Mouse (Mus musculus) myocyte (in vitro differentiated cells): ENCODE measurements around the gene Hspb6. TPM values are rescaled to one million over a fixed set of nuclear protein-coding genes. Genes with fewer than 3 reads are reported as not detected.

ENCODE experiments used
- H3K27me3 ChIP-seq: one replicate; pipeline ENCODE4 v1.6.1; 2011; ENCODE audit not compliant: control insufficient read depth, insufficient read depth, insufficient read length
- H3K36me3 ChIP-seq: one replicate; pipeline ENCODE4 v1.6.1; 2011; ENCODE audit not compliant: control insufficient read depth, insufficient read depth
- H3K4me2 ChIP-seq: one replicate; pipeline ENCODE4 v1.6.1; 2011; ENCODE audit warnings: low read depth, control low read depth
- H3K4me3 ChIP-seq: one replicate; pipeline ENCODE4 v1.5.1; 2011; ENCODE audit warnings: mild to moderate bottlenecking, control low read depth, moderate library complexity
- H3K79me2 ChIP-seq: one replicate; pipeline ENCODE4 v1.6.1; 2011; ENCODE audit not compliant: control insufficient read depth, insufficient read depth
- H3ac ChIP-seq: one replicate; pipeline ENCODE4 v1.6.1; 2011; ENCODE audit not compliant: control insufficient read depth, insufficient read length
- CEBPB ChIP-seq: IDR thresholded peaks from 2 replicates; pipeline ENCODE4 v1.6.1; 2011; ENCODE audit warnings: mild to moderate bottlenecking, moderate library complexity; ENCODE audit not compliant: poor library complexity, insufficient read depth, severe bottlenecking
- E2F4 ChIP-seq: IDR thresholded peaks from one replicate; pipeline ENCODE4 v1.6.1; 2011; ENCODE audit warnings: mild to moderate bottlenecking, control low read depth, moderate library complexity; ENCODE audit not compliant: insufficient read depth
- MAX ChIP-seq: IDR thresholded peaks from one replicate; pipeline ENCODE4 v1.6.1; 2011; ENCODE audit warnings: low read depth, mild to moderate bottlenecking, control low read depth
- MYOD1 ChIP-seq, 3 experiments: IDR thresholded peaks; one replicate each; pipeline ENCODE4 v1.6.1; 2011; ENCODE audit warnings: control low read depth in 2 of 3, low read depth in 2 of 3, mild to moderate bottlenecking in 2 of 3, moderate library complexity in 1 of 3; ENCODE audit not compliant: insufficient read length in 2 of 3, control insufficient read depth in 1 of 3
- MYOG ChIP-seq, 3 experiments: IDR thresholded peaks; one replicate each; pipeline ENCODE4 v1.6.1; 2011; ENCODE audit warnings: control low read depth in 2 of 3, low read depth in 2 of 3, mild to moderate bottlenecking in 2 of 3; ENCODE audit not compliant: insufficient read length in 2 of 3, control insufficient read depth in 1 of 3, insufficient read depth in 1 of 3
- POLR2A ChIP-seq: IDR thresholded peaks from one replicate; pipeline ENCODE4 v1.6.1; 2011; ENCODE audit warnings: low read depth, mild to moderate bottlenecking, control low read depth, moderate library complexity; ENCODE audit not compliant: insufficient read length
- POLR2AphosphoS2 ChIP-seq: IDR thresholded peaks from one replicate; pipeline ENCODE4 v1.6.1; 2011; ENCODE audit warnings: low read depth, control low read depth; ENCODE audit not compliant: insufficient read length
- REST ChIP-seq: IDR thresholded peaks from one replicate; pipeline ENCODE4 v1.6.1; 2011; ENCODE audit warnings: mild to moderate bottlenecking, control low read depth, moderate library complexity; ENCODE audit not compliant: insufficient read depth, insufficient read length
- SRF ChIP-seq: IDR thresholded peaks from one replicate; pipeline ENCODE4 v1.6.1; 2011; ENCODE audit warnings: low read depth; ENCODE audit not compliant: control insufficient read depth, insufficient read length
- TCF12 ChIP-seq: IDR thresholded peaks from one replicate; pipeline ENCODE4 v1.6.1; 2011; ENCODE audit warnings: mild to moderate bottlenecking, control low read depth; ENCODE audit not compliant: poor library complexity, insufficient read depth, severe bottlenecking
- TCF3 ChIP-seq: IDR thresholded peaks from one replicate; pipeline ENCODE4 v1.6.1; 2011; ENCODE audit warnings: low read depth, control low read depth; ENCODE audit not compliant: insufficient read length
- USF1 ChIP-seq: IDR thresholded peaks from one replicate; pipeline ENCODE4 v1.6.1; 2011; ENCODE audit warnings: low read depth, mild to moderate bottlenecking, control low read depth, moderate library complexity
- polyA plus RNA-seq: library from polyadenylated mRNA; unstranded; fragments of >200 nt; fragmentation: generic; extraction: Trizol; gene quantifications from one replicate; pipeline ENCODE4 v1.2.1, GENCODE M21; 2012; ENCODE audit warnings: missing spikeins

Hspb6 gene
- polyA plus RNA-seq, 1 experiment: 27.8 TPM

DNA sequence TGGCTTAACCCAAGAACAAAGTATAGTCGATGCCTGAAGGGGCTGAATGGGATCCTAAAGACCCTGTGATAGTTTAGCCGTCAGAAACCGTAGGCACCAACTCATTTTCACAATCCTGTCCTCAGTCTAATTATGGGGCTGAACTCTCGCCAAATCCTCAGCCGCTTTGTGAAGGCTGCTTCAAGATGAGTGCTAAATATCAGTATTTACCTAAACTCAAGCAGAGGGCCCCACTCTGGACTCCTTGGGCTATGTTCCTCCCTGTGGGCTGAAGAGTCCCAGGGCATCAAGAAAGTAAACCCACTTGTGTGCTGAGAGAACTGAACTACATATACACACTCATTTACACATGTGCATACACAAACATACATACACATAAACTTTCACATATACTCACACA lies 44.8 kb downstream of the Hspb6 start:
- Histone ChIP-seq H3K36me3 (no peaks in the 10 kb centered on the region), H3K27me3 (peaks cover 55% of the 10 kb centered on the region), H3K79me2 (no peaks in the 10 kb centered on the region), H3K4me2 (no peak overlapping the region), H3ac (no peak overlapping the region), H3K4me3 (no peak overlapping the region)
- TF ChIP-seq MYOD1 (IDR thresholded peaks at IDR 0.05; ENCODE audit: control insufficient read depth in 1 of 3, insufficient read length in 2 of 3, low read depth in 2 of 3) (no peak), E2F4 (no peak), REST (no peak), TCF12 (no peak), TCF3 (no peak), MYOG (IDR thresholded peaks at IDR 0.05; ENCODE audit: control insufficient read depth in 1 of 3, insufficient read depth in 1 of 3, insufficient read length in 2 of 3, low read depth in 2 of 3) (no peak), SRF (no peak), MAX (no peak)

DNA sequence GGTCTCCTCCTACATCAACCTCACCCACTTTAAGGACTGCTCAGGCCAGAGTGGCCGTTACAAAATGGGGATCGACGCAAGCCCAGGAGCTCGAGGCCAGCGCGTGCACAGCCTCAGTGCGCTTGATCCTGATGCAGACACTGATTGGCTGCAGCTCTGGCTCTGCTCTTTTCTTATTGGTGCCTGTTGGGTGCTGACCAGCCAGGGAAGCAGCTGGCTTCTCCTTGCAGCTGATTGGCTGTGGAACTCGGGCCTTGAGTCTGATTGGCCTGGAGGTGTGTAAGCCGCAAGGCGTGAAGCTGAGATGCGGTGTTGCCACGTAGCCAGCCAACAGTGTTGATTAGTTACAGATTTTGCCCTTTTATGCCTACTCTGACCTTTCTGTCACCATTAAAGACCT lies 46.8 kb downstream of the Hspb6 start, which contains the start of gene Zbtb32:
TSS of gene Zbtb32 (minus strand) at position 124 of the 400 bp plus-strand sequence.
- no peak for TF ChIP-seq POLR2AphosphoS2
- TF ChIP-seq POLR2A: no peak
- TF ChIP-seq MAX: no peak
- no peak for TF ChIP-seq MYOD1 (IDR thresholded peaks at IDR 0.05; ENCODE audit: control insufficient read depth in 1 of 3, insufficient read length in 2 of 3, low read depth in 2 of 3)
- TF ChIP-seq CEBPB: no peak
- TF ChIP-seq REST: no peak
- TF ChIP-seq E2F4: no peak
- no peak for TF ChIP-seq TCF3
- no peak for TF ChIP-seq MYOG (IDR thresholded peaks at IDR 0.05; ENCODE audit: control insufficient read depth in 1 of 3, insufficient read depth in 1 of 3, insufficient read length in 2 of 3, low read depth in 2 of 3)
- no peak for TF ChIP-seq USF1
- no peak for TF ChIP-seq TCF12
- no peak for TF ChIP-seq SRF
- no peaks in the 10 kb centered on the region for H3K36me3 ChIP-seq
- H3K79me2 ChIP-seq: no peaks in the 10 kb centered on the region
- H3K4me2 ChIP-seq: no peak within 1 kb of the TSS
- peaks cover 55% of the 10 kb centered on the region for H3K27me3 ChIP-seq
- H3K4me3 ChIP-seq: no peak within 1 kb of the TSS
- H3ac ChIP-seq: no peak within 1 kb of the TSS

DNA sequence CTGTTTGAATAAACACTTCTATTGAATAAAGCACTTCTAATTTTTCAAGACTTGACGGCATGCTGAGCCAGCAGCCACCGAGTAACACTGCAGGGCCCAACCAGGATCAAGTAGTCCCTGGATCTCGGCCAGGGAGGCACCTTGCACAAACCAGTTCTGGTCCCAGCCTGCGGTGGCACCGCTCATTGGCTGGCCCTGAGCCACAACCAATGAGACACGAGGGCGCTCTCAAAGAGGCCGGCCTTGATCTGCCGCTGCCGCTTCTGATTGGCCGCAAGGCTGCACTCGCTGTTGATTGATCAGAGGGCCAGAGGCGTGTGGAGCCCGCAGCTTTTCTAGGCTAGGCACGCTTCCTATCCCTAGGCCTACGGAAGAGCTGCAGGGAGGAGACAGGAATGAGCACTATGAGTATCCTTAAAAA lies 48.0 kb downstream of the Hspb6 start:
- H3K4me2 ChIP-seq: no peak overlapping the region
- no peaks in the 10 kb centered on the region for H3K79me2 ChIP-seq

DNA sequence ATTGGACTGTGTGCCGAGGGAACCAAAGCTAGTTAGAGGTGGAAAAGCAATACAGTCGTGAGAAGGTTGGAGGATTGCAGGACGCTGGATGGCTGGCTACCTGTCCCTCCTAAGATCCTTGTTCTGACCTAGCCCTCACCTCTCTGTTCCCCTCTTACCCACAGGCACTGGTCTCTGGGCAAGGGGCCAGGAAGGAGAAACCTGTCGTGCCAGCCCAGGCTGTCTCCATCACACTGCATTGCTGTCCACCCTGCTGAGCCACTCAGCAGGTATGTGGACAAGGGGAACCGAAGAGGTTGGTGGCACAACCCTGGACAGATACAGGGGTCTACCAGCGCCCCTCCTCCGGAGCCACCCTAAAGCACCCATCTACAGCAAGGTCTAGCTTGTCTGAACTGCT lies 48.7 kb downstream of the Hspb6 start:
- Histone ChIP-seq H3K79me2 (no peaks in the 10 kb centered on the region), H3ac (no peak overlapping the region), H3K36me3 (no peaks in the 10 kb centered on the region), H3K4me2 (no peak overlapping the region), H3K27me3 (peaks cover 39% of the 10 kb centered on the region), H3K4me3 (no peak overlapping the region)
- TF ChIP-seq POLR2AphosphoS2 (no peak), E2F4 (no peak), POLR2A (no peak), REST (no peak), USF1 (no peak), MYOD1 (IDR thresholded peaks at IDR 0.05; ENCODE audit: control insufficient read depth in 1 of 3, insufficient read length in 2 of 3, low read depth in 2 of 3) (no peak), CEBPB (no peak), SRF (no peak), TCF3 (no peak)

More for the DNA sequence above, 48.0 kb downstream of the Hspb6 start:
- Histone ChIP-seq H3K4me3 (no peak overlapping the region), H3K27me3 (peaks cover 46% of the 10 kb centered on the region), H3K36me3 (no peaks in the 10 kb centered on the region), H3ac (no peak overlapping the region)
- TF ChIP-seq USF1 (no peak), TCF12 (no peak)

DNA sequence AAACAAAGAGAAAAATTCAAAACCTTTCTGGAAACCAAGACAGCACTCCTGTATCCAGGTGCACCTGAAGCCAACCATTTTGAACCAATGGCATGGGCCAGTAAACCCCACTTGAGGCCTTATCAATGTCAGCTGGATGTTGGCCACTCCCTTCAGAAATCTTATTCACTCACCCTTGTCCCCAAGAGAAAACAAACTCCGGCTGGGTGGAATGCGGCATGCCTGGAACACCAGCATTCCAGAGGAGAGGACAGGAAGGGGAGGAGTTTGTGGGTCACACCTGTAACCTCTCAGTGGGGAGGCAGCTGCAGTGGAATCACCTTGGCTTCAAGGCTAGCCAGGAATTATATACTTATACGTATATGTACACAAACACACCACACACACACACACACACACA lies 50.6 kb downstream of the Hspb6 start:
- Histone ChIP-seq H3ac (no peak overlapping the region), H3K79me2 (no peaks in the 10 kb centered on the region), H3K4me2 (no peak overlapping the region), H3K4me3 (no peak overlapping the region), H3K27me3 (peaks cover 25% of the 10 kb centered on the region), H3K36me3 (no peaks in the 10 kb centered on the region)
- TF ChIP-seq REST: no peak
- no peak for TF ChIP-seq USF1
- no peak for TF ChIP-seq POLR2AphosphoS2
- no peak for TF ChIP-seq SRF
- no peak for TF ChIP-seq POLR2A
- TF ChIP-seq MYOG (IDR thresholded peaks at IDR 0.05; ENCODE audit: control insufficient read depth in 1 of 3, insufficient read depth in 1 of 3, insufficient read length in 2 of 3, low read depth in 2 of 3): no peak
- no peak for TF ChIP-seq MYOD1 (IDR thresholded peaks at IDR 0.05; ENCODE audit: control insufficient read depth in 1 of 3, insufficient read length in 2 of 3, low read depth in 2 of 3)
